Mouse (Mus musculus): ENCODE data around the gene Cul9.

The Cul9 gene

GRCm38 (mm10) chr17:46553469-46553868 lies 7.3 kb upstream of the Cul9 start:
- DNase-seq (ENCODE audit: low read depth, low spot score), result no peak

GRCm38 (mm10) chr17:46552841-46553423 lies 6.7 kb upstream of the Cul9 start:
- peak; percentile 95 for DNase-seq (ENCODE audit: low read depth, low spot score)

DNA sequence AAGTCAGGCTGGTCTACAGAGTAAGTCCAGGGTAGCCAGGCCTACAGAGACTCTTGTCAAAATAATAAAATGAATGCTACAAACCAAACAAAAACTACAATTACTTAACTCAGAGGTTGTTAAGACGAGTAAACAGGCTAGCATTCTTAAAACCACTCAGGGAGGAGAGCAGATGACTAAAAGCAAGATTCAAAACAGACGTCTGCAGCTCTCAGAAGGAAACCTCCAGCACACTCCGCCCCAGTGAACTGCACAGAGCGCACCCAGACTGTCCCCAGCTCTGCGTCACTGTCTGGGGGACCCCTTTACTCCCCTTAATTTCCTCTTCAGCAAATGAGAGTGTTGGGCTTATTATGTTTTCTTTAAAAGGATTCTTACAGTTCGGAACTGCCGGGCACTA lies 6.0 kb upstream of the Cul9 start:
- DNase-seq (ENCODE audit: low read depth, low spot score), result no peak

- DNase-seq (ENCODE audit: low read depth, low spot score), result no peak
Observed at GRCm38 (mm10) chr17:46551369-46551768, 5.2 kb upstream of the Cul9 start.

DNA sequence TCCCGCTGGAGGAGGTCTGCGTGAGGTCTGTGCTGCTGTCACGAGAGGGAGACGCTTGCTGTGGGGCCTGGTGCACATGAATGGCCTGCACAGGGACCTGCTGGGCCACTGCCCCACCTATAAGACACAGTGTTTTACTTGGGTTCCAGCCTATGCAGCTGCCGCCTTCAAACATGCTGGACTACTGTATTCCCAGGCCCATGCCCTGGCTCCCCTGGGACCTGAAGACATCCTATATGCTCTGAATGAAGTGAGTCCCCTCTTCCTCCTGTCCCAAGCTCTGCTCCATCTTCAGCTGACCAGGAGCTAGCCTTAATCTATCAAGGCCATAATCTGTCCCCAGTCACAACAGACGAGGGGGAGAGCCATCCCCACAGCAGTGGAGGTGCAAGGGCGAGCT lies 4.7 kb upstream of the Cul9 start:
- no peak for DNase-seq (ENCODE audit: low read depth, low spot score)

GRCm38 (mm10) chr17:46549642-46550041 lies 3.5 kb upstream of the Cul9 start:
- no peak for DNase-seq (ENCODE audit: low read depth, low spot score)

DNA sequence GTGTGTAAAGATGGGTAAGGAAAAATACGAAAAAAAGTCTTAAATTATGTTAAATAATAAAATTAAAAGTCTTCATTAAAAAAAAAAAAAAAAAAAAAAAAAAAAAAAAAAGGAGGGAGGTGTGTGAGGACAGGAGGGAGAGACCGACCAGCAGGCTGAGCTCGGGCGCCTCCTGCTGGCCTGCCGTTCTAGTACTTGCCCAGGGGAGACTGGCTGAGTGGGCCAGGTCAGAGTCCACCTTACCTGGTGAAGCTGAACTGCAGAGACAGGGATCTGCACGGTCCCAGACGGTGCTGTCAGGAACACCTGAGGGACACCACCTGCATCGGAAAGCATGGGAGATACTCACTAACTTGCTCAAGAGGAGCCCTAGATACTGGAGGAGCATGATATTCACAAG lies 3.0 kb upstream of the Cul9 start:
- no peak for DNase-seq (ENCODE audit: low read depth, low spot score)

DNA sequence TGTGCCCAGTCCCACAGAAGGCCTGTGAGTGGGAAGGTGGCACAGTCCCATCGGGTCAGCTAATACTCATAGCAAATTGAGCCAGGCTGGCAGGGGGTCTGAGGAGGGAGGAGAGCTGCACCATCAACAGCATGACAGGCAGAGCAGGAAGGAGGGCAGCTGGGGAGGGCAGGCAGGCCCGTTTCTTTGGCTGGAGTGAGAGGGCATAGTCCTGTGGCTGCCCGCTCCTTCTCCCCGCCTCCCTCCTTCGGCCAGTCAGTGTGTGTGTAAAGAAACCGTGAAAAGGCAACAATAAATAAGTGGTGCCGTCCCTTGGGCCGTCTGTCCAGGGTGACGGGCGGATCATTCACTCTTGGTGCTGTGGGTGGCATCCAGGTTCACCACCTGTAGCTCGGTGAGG lies 2.6 kb upstream of the Cul9 start:
- DNase-seq (ENCODE audit: low read depth, low spot score), result no peak

- DNase-seq (ENCODE audit: low read depth, low spot score), result no peak
Observed at GRCm38 (mm10) chr17:46547923-46548322, 1.7 kb upstream of the Cul9 start.

DNA sequence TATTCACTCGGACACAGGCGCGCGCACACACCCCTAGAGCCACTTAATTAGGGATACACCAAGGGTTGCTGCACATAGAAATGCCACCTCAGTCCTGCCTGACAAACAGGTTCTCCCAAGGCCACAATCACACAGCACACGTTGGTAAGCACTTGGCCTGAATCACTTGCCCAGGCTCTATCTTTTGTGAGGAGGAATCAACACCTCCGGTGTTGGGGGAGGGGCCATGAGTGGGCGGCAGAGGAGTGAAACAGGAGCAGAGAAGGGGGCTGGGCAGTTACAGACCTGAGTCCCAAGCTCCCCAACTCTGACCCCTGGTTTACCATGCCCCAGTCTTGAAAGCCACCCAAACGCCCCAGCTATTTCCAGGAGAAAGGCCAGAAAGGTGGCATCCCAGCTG lies 807 bp upstream of the Cul9 start:
- no peak for DNase-seq (ENCODE audit: low read depth, low spot score)

DNA sequence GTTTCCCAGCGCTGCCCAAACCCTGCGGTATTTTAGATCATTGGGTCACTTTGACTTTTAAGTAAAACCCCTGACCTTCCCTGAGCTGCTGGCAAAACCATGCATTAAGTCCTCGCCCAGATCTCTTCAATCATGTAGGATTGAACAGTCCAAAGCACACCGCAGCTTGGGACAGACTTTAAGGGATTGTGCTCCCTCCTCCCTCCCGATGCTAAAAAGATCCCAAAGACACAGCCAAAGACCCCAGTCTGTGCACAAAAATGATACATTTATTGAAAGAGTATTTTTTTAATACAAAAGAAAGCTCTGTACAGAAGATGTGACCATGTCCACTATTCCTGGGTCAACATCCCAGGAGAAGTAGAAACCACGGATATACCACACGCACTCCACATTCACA lies 403 bp upstream of the Cul9 start:
- no peak for DNase-seq (ENCODE audit: low read depth, low spot score)

- no peak for DNase-seq (ENCODE audit: low read depth, low spot score)
Observed at GRCm38 (mm10) chr17:46543661-46544060, 2.5 kb downstream of the Cul9 start.

DNA sequence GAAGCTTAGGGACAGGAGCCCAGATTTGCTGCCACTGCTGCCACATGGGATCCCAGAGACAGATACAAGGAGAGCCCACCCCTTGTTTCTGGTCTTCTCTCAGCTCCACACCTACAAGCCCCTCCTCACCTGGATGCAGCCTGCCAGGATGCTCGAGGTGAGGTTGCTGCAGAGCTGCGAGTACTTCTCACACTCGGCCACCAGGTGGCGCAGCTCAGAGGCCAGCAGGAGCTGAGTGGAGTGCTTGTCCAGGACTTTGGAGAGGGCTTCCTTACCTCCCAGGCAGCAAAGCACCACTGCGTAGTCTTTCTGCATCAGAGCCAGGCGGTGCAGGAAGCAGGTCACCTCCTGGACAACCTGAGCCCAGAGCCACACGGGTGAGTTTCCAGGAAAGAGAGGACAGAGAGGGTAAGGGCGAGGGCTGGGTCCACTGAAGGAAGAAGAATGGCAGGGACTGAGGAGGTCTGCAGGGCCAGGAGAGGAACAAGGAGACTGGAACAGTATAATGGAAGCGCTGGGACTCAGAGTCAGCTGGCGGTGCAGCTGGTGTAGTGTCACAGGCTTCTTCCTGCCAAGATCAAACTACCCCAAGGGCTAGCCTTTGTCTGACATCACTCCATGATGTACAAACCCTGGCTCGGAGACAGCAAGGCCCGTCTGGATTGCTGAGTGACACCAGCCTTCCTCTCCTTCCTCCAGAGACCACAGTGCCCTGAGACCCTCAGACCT lies 20.4 kb downstream of the Cul9 start:
- DNase-seq (ENCODE audit: low read depth, low spot score), result peak; percentile 66

- DNase-seq (ENCODE audit: low read depth, low spot score), result no peak
Observed at GRCm38 (mm10) chr17:46525065-46525464, 21.1 kb downstream of the Cul9 start.

- no peak for DNase-seq (ENCODE audit: low read depth, low spot score)
Observed at GRCm38 (mm10) chr17:46521963-46522668, 24.1 kb downstream of the Cul9 start.

DNA sequence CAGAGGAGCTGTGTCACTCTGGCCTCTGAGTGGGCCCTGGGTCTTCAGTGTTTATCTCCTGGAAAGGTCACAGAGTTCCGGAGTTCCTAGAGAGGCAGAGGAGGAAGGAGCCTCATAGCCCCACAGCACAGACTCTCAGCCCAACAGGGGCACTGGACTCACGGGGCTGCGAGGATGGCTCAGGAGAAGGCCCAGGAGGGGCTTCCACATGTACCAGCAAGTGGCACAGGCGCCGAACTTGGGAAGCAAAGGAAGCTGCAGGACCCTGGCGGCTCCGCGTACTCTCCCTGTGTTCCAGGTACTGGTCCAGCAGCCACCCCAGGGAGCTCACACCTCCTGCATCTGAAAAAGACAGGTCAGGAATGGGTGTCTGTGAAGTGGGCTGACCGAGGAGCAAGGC lies 25.0 kb downstream of the Cul9 start:
- DNase-seq (ENCODE audit: low read depth, low spot score), result no peak

- no peak for DNase-seq (ENCODE audit: low read depth, low spot score)
Observed at GRCm38 (mm10) chr17:46520385-46520979, 25.7 kb downstream of the Cul9 start.

DNA sequence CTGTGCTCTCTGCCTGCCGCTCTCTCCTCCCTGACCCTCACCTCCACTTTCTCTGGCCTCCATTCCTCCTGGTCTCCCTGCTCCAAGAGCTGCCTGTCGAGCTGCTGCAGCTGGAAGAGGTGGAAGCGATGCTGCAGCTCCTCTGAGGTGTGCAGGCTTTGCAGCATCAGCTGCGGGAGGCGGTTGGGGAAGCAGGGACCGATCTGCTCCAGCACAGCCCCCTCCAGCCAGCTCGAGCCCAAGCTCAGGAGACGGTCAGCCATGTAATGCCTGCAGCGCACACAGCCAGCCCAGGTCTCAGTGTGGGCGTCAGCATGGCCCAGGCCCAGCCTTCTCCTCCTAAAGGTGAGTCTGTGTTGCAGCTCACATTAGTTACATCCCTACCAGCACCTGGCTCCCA lies 26.2 kb downstream of the Cul9 start:
- DNase-seq (ENCODE audit: low read depth, low spot score), result no peak

- DNase-seq (ENCODE audit: low read depth, low spot score), result no peak
Observed at GRCm38 (mm10) chr17:46513329-46513728, 32.9 kb downstream of the Cul9 start.

DNA sequence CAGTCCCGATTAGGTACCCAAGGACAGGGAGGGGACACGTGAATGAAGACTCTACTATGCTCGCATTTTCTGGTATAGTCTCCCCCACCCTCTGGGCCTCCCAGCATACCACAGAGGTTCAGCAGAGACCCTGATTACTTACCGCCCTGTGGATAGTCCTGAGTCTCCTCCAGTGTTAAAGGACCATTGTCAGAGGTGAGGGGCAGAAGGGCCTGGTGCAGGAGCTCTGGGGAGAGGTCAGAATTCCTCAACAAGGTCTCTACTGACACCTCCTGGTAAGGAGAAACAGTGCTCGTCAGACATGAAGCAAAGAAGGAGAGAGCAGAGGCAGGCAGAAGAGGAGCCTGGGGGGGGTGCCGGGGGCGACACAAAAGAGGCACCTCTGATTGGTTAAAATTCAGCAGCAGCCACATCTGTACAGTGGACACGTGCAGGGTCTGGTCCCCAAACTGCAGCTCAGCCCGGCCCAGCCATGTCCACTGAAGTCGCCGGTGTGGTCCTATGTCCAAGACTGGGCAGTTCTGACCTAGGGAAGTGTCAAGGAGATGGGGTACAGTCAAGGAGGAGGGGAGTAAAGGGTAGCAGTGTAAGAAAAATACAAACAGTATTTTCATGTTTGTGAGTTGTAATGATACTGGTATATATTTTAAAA lies 35.0 kb downstream of the Cul9 start:
- DNase-seq (ENCODE audit: low read depth, low spot score), result no peak

GRCm38 (mm10) chr17:46505617-46506016 lies 40.6 kb downstream of the Cul9 start:
- DNase-seq (ENCODE audit: low read depth, low spot score), result no peak

Measured in skeletal muscle tissue, adult 2 months (tissue).